Mouse (Mus musculus): ENCODE measurements at regions not wholly inside any gene's neighbourhood (a gene's known extent, or its start where the extent isn't known, plus 50 kb on each side); places are given as distances from the start of the nearest gene placed in this dataset.

DNA sequence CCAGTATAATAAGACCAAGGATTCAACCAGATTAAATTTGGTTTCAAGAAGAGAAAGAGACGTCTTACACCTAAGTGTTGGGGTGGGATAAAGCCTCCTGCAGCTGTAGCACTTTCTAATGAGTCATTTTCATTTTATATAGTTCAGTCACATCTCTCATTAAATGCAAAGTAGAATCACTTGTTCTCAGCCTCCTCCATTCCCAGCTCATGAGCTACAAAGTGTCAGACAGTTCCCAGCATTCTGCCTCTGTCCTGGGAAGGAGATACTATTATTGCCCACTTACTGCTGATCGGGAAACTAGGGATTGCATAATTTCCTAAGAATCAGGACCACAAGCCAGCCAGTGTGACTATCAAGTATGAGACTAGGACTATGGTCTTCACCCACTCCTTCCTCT, 158.9 kb downstream of the Tph2 start:
- H3K36me3 ChIP-seq, result no peaks in the 10 kb centered on the region
- no peaks in the 10 kb centered on the region for H3K4me1 ChIP-seq
- no peak overlapping the region for H3K9ac ChIP-seq
- H3K27ac ChIP-seq, result no peak overlapping the region
- no peaks in the 10 kb centered on the region for H3K9me3 ChIP-seq
- no peaks in the 10 kb centered on the region for H3K27me3 ChIP-seq
- H3K4me2 ChIP-seq, result no peak overlapping the region
- WGBS, result 78% methylated on average over 2 of the region's 2 CpGs
- no peak overlapping the region for H3K4me3 ChIP-seq
- no peak for ATAC-seq (ENCODE audit: insufficient number of reproducible peaks, insufficient read depth, low FRiP score, low TSS enrichment, low read depth)

GRCm38 (mm10) chr10:115019443-115019842, 165.4 kb downstream of the Tph2 start:
- H3K4me2 ChIP-seq, result no peak overlapping the region
- H3K4me3 ChIP-seq, result no peak overlapping the region
- no peaks in the 10 kb centered on the region for H3K9me3 ChIP-seq
- no peaks in the 10 kb centered on the region for H3K4me1 ChIP-seq
- no peaks in the 10 kb centered on the region for H3K36me3 ChIP-seq
- no peak overlapping the region for H3K9ac ChIP-seq
- no peak overlapping the region for H3K27ac ChIP-seq
- no peaks in the 10 kb centered on the region for H3K27me3 ChIP-seq
- no peak for ATAC-seq (ENCODE audit: insufficient number of reproducible peaks, insufficient read depth, low FRiP score, low TSS enrichment, low read depth)
- WGBS, result 55% methylated on average over 9 of the region's 9 CpGs

DNA sequence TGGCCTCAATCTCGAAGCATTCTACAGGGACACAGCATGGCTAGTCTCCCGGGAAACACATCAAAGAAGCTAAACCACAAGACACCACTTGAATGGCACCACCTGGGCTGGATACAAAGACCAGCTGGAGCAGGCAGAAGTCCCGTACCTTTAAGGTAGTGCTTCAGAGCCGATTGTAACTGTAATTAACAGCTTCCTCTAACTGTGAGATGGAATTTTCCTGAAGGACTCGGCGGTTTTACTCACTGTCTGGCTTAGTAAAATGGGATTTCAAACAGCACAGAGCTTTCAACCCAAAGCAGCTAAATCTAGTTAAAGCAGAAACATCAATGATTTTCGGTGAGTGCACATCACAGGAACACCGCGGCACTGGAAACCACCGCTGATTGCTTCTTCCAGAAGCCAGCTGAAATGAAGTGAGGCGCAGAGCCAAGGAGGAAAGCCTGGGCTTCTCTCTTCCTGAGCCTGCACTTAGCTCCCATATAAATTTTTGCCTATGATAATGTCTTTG, 171.3 kb downstream of the Tph2 start:
- no peaks in the 10 kb centered on the region for H3K9me3 ChIP-seq
- H3K27ac ChIP-seq, result no peak overlapping the region
- H3K4me1 ChIP-seq, result peaks cover 8% of the 10 kb centered on the region
- H3K27me3 ChIP-seq, result no peaks in the 10 kb centered on the region
- no peak overlapping the region for H3K9ac ChIP-seq
- peak overlapping the region; percentile 37 for H3K4me2 ChIP-seq
- 12% methylated on average over 11 of the region's 11 CpGs for WGBS
- ATAC-seq (ENCODE audit: insufficient number of reproducible peaks, insufficient read depth, low FRiP score, low TSS enrichment, low read depth), result no peak
- H3K36me3 ChIP-seq, result no peaks in the 10 kb centered on the region
- no peak overlapping the region for H3K4me3 ChIP-seq

DNA sequence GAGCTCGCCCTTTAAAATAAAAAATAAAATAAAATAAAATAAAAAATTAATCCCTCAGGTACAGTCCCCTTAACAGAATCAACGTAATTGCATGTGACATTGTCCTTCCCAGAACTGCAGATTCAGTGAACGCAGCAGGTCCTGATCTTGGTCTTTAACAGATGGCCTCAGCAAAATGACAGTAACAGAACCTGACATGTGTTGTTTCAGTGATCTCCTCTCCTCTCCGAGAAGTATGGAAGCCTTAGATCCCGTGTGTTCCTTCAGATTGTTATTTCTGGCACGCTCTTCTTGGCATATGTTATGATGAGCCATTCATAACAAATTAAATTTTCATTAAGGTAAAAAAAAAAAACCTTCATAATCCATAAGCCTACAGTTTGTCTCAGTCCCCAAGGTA, 171.9 kb downstream of the Tph2 start:
- Histone ChIP-seq H3K9ac (no peak overlapping the region), H3K27me3 (no peaks in the 10 kb centered on the region), H3K4me1 (peaks cover 8% of the 10 kb centered on the region), H3K4me3 (no peak overlapping the region), H3K36me3 (no peaks in the 10 kb centered on the region), H3K27ac (no peak overlapping the region), H3K9me3 (no peaks in the 10 kb centered on the region), H3K4me2 (no peak overlapping the region)
- no peak for ATAC-seq (ENCODE audit: insufficient number of reproducible peaks, insufficient read depth, low FRiP score, low TSS enrichment, low read depth)
- WGBS, result 52% methylated on average over 6 of the region's 6 CpGs

GRCm38 (mm10) chr10:115012316-115012715, 172.5 kb downstream of the Tph2 start:
- Histone ChIP-seq H3K9ac (no peak overlapping the region), H3K9me3 (no peaks in the 10 kb centered on the region), H3K27ac (no peak overlapping the region), H3K4me2 (no peak overlapping the region), H3K27me3 (no peaks in the 10 kb centered on the region), H3K36me3 (no peaks in the 10 kb centered on the region), H3K4me1 (peaks cover 8% of the 10 kb centered on the region), H3K4me3 (no peak overlapping the region)
- ATAC-seq (ENCODE audit: insufficient number of reproducible peaks, insufficient read depth, low FRiP score, low TSS enrichment, low read depth), result no peak
- 68% methylated on average over 7 of the region's 7 CpGs for whole genome bisulfite sequencing

DNA sequence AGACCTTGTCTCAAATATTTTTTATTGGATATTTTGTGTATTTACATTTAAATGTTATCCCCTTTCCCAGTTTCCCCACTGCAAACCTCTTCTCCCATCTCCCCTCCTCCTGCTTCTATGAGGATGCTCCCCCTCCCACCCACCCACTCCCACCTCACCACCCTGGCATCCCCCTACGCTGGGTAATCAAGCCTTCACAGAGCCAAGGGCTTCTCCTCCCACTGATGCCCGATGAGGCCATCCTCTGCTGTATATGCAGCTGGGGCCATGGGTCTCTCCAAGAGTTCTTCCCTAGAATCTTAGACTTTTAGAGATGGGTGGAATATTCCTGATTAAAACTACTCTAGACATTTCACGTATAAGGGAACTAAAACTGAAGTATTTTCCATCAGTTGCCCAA, 172.9 kb downstream of the Tph2 start:
- 85% methylated on average over 3 of the region's 3 CpGs for WGBS
- no peak overlapping the region for H3K27ac ChIP-seq
- H3K4me1 ChIP-seq, result peaks cover 8% of the 10 kb centered on the region
- no peak overlapping the region for H3K4me3 ChIP-seq
- H3K9me3 ChIP-seq, result no peaks in the 10 kb centered on the region
- no peaks in the 10 kb centered on the region for H3K27me3 ChIP-seq
- no peak overlapping the region for H3K9ac ChIP-seq
- no peak for ATAC-seq (ENCODE audit: insufficient number of reproducible peaks, insufficient read depth, low FRiP score, low TSS enrichment, low read depth)
- H3K4me2 ChIP-seq, result no peak overlapping the region
- no peaks in the 10 kb centered on the region for H3K36me3 ChIP-seq

DNA sequence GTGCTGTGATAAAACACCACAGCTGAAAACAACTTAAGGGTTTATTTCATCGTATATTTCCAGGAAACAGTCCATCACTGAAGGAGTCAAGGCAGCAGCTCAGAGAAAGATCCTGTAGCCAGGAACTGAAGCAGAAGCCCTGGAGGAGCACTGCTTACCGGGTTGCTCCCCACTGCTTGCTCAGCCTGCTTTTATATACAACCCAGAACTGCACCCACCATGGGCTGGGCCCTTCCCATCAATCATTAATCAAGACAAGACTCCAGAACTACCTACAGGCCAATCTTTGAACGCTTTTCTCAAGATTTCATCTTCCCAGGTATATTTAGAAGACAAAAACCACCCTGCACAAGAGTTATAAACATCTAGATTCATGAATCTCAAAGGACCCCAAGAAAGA, 188.4 kb downstream of the Tph2 start:
- H3K9ac ChIP-seq, result no peak overlapping the region
- ATAC-seq (ENCODE audit: insufficient number of reproducible peaks, insufficient read depth, low FRiP score, low TSS enrichment, low read depth), result no peak
- H3K27ac ChIP-seq, result no peak overlapping the region
- 79% methylated on average over 3 of the region's 3 CpGs for WGBS
- no peaks in the 10 kb centered on the region for H3K4me1 ChIP-seq
- no peak overlapping the region for H3K4me3 ChIP-seq
- no peaks in the 10 kb centered on the region for H3K9me3 ChIP-seq
- no peaks in the 10 kb centered on the region for H3K36me3 ChIP-seq
- H3K4me2 ChIP-seq, result no peak overlapping the region
- H3K27me3 ChIP-seq, result no peaks in the 10 kb centered on the region

- no peaks in the 10 kb centered on the region for H3K36me3 ChIP-seq
- H3K9ac ChIP-seq, result no peak overlapping the region
- H3K9me3 ChIP-seq, result no peaks in the 10 kb centered on the region
- no peak overlapping the region for H3K27ac ChIP-seq
- no peak overlapping the region for H3K4me3 ChIP-seq
- no peaks in the 10 kb centered on the region for H3K4me1 ChIP-seq
- ATAC-seq (ENCODE audit: insufficient number of reproducible peaks, insufficient read depth, low FRiP score, low TSS enrichment, low read depth), result no peak
- H3K4me2 ChIP-seq, result no peak overlapping the region
- WGBS, result 63% methylated on average over 3 of the region's 3 CpGs
- no peaks in the 10 kb centered on the region for H3K27me3 ChIP-seq
These were observed 189.5 kb downstream of the Tph2 start for GRCm38 (mm10) chr10:114995211-114995908.

- no peak overlapping the region for H3K9ac ChIP-seq
- no peaks in the 10 kb centered on the region for H3K4me1 ChIP-seq
- no peaks in the 10 kb centered on the region for H3K9me3 ChIP-seq
- no peaks in the 10 kb centered on the region for H3K27me3 ChIP-seq
- no peak for ATAC-seq (ENCODE audit: insufficient number of reproducible peaks, insufficient read depth, low FRiP score, low TSS enrichment, low read depth)
- no peaks in the 10 kb centered on the region for H3K36me3 ChIP-seq
- H3K4me3 ChIP-seq, result no peak overlapping the region
- H3K4me2 ChIP-seq, result no peak overlapping the region
- no peak overlapping the region for H3K27ac ChIP-seq
- 90% methylated on average over 8 of the region's 8 CpGs for WGBS
These were observed 186.5 kb upstream of the Trhde start for GRCm38 (mm10) chr10:114988453-114989226.

DNA sequence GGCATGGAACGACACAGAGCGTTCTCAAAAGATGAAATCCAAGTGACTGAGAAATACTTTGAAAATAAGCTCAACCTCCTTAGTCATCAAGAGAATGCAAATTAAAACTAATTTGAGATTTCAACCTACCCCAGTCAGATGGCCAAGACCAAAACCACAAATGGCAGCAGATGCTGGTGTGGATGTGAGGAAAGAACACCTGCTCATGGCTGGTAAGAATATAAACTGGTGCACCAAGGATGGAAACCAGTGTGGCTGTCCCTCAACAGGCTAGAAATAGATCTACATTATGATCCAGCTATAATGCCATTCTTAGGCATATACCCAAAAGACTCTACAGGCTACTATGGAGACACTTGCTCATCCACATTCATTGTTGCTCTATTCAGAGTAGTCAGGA, 170.3 kb upstream of the Trhde start:
- no peak overlapping the region for H3K27ac ChIP-seq
- H3K27me3 ChIP-seq, result no peaks in the 10 kb centered on the region
- H3K4me3 ChIP-seq, result no peak overlapping the region
- no peaks in the 10 kb centered on the region for H3K4me1 ChIP-seq
- H3K36me3 ChIP-seq, result no peaks in the 10 kb centered on the region
- 86% methylated on average over 2 of the region's 2 CpGs for WGBS
- ATAC-seq (ENCODE audit: insufficient number of reproducible peaks, insufficient read depth, low FRiP score, low TSS enrichment, low read depth), result no peak
- no peaks in the 10 kb centered on the region for H3K9me3 ChIP-seq
- no peak overlapping the region for H3K4me2 ChIP-seq
- H3K9ac ChIP-seq, result no peak overlapping the region

GRCm38 (mm10) chr10:114963656-114964055, 161.5 kb upstream of the Trhde start:
- Histone ChIP-seq H3K4me2 (no peak overlapping the region), H3K27me3 (no peaks in the 10 kb centered on the region), H3K9me3 (no peaks in the 10 kb centered on the region), H3K4me3 (no peak overlapping the region), H3K27ac (no peak overlapping the region), H3K4me1 (no peaks in the 10 kb centered on the region), H3K36me3 (no peaks in the 10 kb centered on the region), H3K9ac (no peak overlapping the region)
- 81% methylated on average over 2 of the region's 2 CpGs for WGBS
- ATAC-seq (ENCODE audit: insufficient number of reproducible peaks, insufficient read depth, low FRiP score, low TSS enrichment, low read depth), result no peak

- no peak overlapping the region for H3K4me2 ChIP-seq
- no peak overlapping the region for H3K4me3 ChIP-seq
- no peaks in the 10 kb centered on the region for H3K9me3 ChIP-seq
- H3K4me1 ChIP-seq, result peaks cover 3% of the 10 kb centered on the region; the same call in 1 of the 2 replicates
- ATAC-seq (ENCODE audit: insufficient number of reproducible peaks, insufficient read depth, low FRiP score, low TSS enrichment, low read depth), result no peak; the same call in 1 of the 2 replicates
- no peak overlapping the region for H3K27ac ChIP-seq
- H3K36me3 ChIP-seq, result no peaks in the 10 kb centered on the region
- H3K9ac ChIP-seq, result no peak overlapping the region
- no peaks in the 10 kb centered on the region for H3K27me3 ChIP-seq
- WGBS, result 32% methylated on average over 3 of the region's 3 CpGs
These were observed 155.8 kb upstream of the Trhde start for GRCm38 (mm10) chr10:114957909-114958308.

Data from embryonic facial prominence, embryonic 13.5 days (tissue).